Mouse (Mus musculus) activated CD4-positive, CD25-positive, alpha-beta regulatory T cell, adult 9 weeks (primary cell): ENCODE measurements around the gene Trim26. TPM values are rescaled to one million over a fixed set of nuclear protein-coding genes. Genes with fewer than 3 reads are reported as not detected.

Source experiments
- polyA plus RNA-seq: library from polyadenylated mRNA; unstranded; fragments of 100-300 nt; shearing (Covaris generic); gene quantifications from one replicate; pipeline ENCODE4 v1.2.1, GENCODE M21; 2017

Trim26 gene
- polyA plus RNA-seq: 170 TPM

DNA sequence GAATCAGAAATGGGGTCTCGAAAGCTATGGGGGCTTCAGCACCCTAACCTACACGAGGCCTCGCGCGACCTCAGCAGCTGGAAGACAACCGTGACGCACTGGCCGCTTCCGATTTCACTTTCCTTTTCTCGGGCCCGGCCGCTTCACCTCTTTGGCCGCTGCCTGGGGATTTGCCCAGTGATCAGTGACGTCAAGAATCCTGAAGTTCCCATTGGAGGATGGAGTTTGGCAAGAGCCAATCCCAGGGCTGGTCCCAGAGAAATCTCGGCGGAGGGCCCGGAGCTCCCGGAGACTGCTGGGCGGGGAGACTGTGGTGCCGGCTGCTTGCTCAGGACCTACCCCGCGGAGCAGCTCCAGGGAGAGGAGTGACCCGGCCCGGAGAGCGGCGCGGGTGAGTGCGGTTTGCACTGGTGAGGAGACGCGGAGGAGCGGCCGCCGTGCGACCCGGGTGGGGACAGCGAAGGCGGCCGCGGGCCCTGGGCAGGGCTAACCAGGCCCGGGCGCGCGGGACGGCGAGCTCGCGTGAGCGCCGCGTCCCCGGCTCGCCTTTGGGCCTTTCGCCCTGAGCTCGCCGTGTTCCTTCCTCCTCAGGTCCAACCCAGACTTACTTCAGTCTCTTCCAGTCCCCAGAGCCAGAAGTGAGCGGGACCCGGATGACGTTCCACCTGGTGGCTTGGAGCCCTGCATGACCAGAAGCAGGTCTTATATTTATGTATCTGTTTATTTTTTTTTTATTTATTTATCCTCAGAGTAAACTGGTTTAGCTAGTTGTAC lies at the start of gene Trim26:
Trim26 (plus strand) TSS at position 261 of the 774 bp plus-strand sequence.

GRCm38 (mm10) chr17:36811871-36812270 lies 25.1 kb upstream of the Trim26 start, which contains the start of gene H2-M10.6:
Gene H2-M10.6, plus strand, starts transcription at chr17:36812171.

GRCm38 (mm10) chr17:36866719-36867527 lies 30.0 kb downstream of the Trim26 start, which contains the start of gene Trim15:
Gene Trim15, minus strand, starts transcription at chr17:36867210.

DNA sequence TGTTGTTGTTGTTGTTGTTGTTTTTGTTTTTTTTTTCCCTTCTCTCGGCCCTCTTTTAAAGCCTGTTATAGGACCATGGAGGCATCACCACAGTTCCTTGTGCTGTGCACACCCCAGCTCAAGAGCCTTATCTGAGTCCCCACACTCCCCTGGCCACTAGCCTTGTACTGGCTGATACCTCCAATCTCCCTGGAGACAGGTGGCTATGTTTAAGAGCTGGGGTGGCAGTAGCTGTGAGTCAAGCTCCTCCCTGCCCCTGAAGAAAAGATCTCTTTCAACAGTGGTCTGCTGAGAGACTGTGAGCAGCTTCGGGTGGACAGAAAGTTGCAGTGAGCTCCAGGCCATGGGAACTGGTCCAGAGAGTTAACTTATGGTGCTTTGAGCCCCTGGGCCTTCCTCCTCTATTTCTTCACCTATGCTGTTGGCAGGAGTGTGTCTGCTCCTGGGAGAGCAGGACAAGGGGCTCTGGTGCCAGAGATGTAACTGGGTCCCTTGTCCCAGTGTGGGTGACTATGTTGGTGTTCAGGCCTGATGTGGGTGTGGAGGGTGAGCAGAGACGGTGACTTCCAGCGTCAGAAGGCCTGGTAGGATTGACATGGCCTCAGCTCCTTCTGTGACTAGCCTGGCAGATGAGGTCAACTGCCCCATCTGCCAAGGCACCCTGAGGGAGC lies 32.5 kb downstream of the Trim26 start, which contains the start of gene Trim10:
Trim10 (plus strand) TSS at position 291 of the 671 bp plus-strand sequence.

DNA sequence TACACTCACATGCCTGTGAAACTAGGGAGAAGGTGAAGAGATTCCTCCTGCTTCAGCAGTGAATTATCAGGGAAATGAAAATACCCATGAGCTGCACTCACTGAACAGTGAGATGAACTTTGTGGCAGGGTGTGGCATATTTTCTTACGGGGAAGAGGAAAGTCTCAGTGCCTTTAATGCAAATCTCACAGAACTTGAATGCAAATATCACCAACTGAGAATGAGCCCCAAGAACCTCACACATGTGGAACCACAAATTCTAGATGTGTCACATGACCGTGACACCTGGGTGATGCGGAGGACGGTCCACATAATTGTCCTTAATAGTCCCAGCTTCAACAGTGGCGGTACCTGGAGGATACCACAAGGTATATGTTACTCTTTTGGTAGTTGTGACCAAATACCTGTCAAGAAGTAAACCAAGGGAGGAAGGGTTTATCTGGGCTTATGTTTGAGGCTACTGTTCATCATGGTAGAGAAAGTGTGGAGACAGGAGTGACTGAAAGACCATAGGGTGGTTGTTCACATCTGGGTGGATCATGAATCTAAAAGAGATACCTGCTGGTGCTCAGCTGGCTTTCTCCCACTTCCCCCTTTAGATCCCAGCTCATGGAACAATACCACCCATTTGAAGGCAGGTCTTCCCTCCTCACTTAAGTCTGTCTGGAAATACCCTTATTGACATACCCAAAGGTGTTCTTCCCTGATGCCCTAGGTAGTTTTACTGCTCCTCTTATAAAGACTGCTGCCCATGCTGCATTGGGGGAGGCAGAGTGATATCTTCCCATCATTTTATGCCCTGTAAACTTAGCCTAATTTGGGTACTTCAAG lies 53.4 kb downstream of the Trim26 start, which contains the start of gene Trim40:
Trim40 (minus strand) TSS at position 51 of the 831 bp plus-strand sequence.

DNA sequence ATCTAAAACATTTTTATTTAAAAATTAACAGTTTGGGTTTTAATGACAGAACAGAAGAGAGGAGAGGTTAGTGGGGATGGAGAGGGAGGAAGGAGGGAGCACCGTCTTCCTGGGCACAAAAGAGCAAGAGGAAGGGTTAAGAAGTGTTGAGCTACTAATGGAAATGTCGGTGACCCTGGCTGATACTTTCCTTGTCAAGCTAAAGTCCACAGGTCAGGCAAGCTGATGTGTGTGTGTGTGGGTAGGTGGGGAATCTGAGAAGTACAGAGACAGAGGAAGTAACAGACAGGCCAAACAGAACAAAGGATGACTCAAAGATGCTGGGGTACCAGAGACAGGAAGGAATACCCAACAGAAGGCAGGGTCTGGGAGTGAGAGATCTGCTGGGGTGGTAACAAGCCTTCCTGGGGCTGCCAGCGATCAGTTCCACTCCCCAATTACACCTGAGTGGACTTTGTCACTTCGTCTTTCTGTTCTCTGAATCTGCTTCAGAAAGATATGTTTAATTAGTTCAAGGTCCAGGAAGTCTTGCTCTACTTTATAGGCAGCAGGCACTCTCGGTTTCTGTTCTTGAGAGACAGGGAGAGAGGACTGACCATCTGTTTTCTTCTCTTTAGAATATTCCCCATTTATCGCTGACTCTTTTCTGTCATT lies 60.7 kb downstream of the Trim26 start, which contains the start of gene Trim31:
Trim31 (plus strand) TSS at position 567 of the 654 bp plus-strand sequence.

Other genes with a start within 250 kb of the Trim26 start
- gene H2-M9, start 194.5 kb upstream of the Trim26 start, polyA plus RNA-seq: not detected
- not detected for gene H2-M1, start 164.9 kb upstream of the Trim26 start, polyA plus RNA-seq
- not detected for gene H2-M10.5, start 64.2 kb upstream of the Trim26 start, polyA plus RNA-seq
- not detected for gene H2-M10.6, start 25.0 kb upstream of the Trim26 start, polyA plus RNA-seq
- 0.35 TPM for gene Trim15, start 30.1 kb downstream of the Trim26 start, polyA plus RNA-seq
- gene Trim10, start 32.4 kb downstream of the Trim26 start, polyA plus RNA-seq: 1.0 TPM
- gene Trim40, start 53.0 kb downstream of the Trim26 start, polyA plus RNA-seq: not detected
- gene Trim31, start 61.0 kb downstream of the Trim26 start, polyA plus RNA-seq: not detected
- 0.21 TPM for gene Rnf39, start 105.8 kb downstream of the Trim26 start, polyA plus RNA-seq
- 186 TPM for gene Ppp1r11, start 114.6 kb downstream of the Trim26 start, polyA plus RNA-seq
- 98.8 TPM for gene Znrd1, start 121.4 kb downstream of the Trim26 start, polyA plus RNA-seq
- 6.1 TPM for gene Znrd1as, start 121.5 kb downstream of the Trim26 start, polyA plus RNA-seq
- gene 2410137M14Rik, start 144.1 kb downstream of the Trim26 start, polyA plus RNA-seq: not detected
- gene H2-M5, start 152.4 kb downstream of the Trim26 start, polyA plus RNA-seq: not detected
- gene Zfp57, start 164.0 kb downstream of the Trim26 start, polyA plus RNA-seq: not detected
- gene Mog, start 186.3 kb downstream of the Trim26 start, polyA plus RNA-seq: not detected
- gene Gabbr1, start 208.8 kb downstream of the Trim26 start, polyA plus RNA-seq: 12.2 TPM